Mouse (Mus musculus) hindbrain, postnatal 0 days (tissue): ENCODE measurements around the gene Rab3c. TPM values are rescaled to one million over a fixed set of nuclear protein-coding genes. Genes with fewer than 3 reads are reported as not detected.

ENCODE experiments used
- ATAC-seq: fragments of 200-750 bp; cut with Nextera tagmentation; 2 replicates; pipeline ENCODE4 v1.8.0; 2017; ENCODE audit warnings: mild to moderate bottlenecking, moderate TSS enrichment, moderate library complexity
- DNase-seq: peaks from one replicate; pipeline ENCODE4 v3.0.0-alpha.2; 2015; ENCODE audit warnings: low spot score
- H3K27ac ChIP-seq: fragments of 300-500 bp; sonication (generic); 2 replicates; pipeline ENCODE4 v1.5.1; 2014; ENCODE audit warnings: mild to moderate bottlenecking
- H3K27me3 ChIP-seq: fragments of 300-500 bp; sonication (generic); 2 replicates; pipeline ENCODE4 v1.6.1; 2014; ENCODE audit warnings: low read length, mixed read lengths; ENCODE audit not compliant: insufficient read depth
- H3K36me3 ChIP-seq: fragments of 300-500 bp; sonication (generic); 2 replicates; pipeline ENCODE4 v1.6.1; 2014; ENCODE audit warnings: low read length, mixed read lengths; ENCODE audit not compliant: insufficient read depth
- H3K4me1 ChIP-seq: fragments of 300-500 bp; sonication (generic); 2 replicates; pipeline ENCODE4 v1.6.1; 2014; ENCODE audit warnings: antibody characterized with exemption, low read length, mixed read lengths; ENCODE audit not compliant: insufficient read depth
- H3K4me2 ChIP-seq: fragments of 300-500 bp; sonication (generic); 2 replicates; pipeline ENCODE4 v1.6.1; 2014; ENCODE audit warnings: low read depth, mild to moderate bottlenecking, low read length, moderate library complexity, mixed read lengths
- H3K4me3 ChIP-seq: fragments of 300-500 bp; sonication (generic); 2 replicates; pipeline ENCODE4 v1.5.1; 2014; ENCODE audit warnings: low read length
- H3K9ac ChIP-seq: fragments of 300-500 bp; sonication (generic); replicated peaks from 2 replicates; pipeline ENCODE4 v1.6.1; 2014; ENCODE audit warnings: mild to moderate bottlenecking, low read length, moderate library complexity, mixed read lengths
- H3K9me3 ChIP-seq: fragments of 300-500 bp; sonication (generic); 2 replicates; pipeline ENCODE4 v1.6.1; 2016; ENCODE audit warnings: low read length, mixed read lengths
- CTCF ChIP-seq: IDR thresholded peaks from 2 replicates; pipeline ENCODE4 v1.5.1; 2016; ENCODE audit warnings: antibody characterized with exemption, control low read depth, low read depth
- WGBS: fragments of 180-500 bp; shearing (Covaris S2); extraction: QIAGEN DNeasy Blood & Tissue Kit; methylation state at CpG from one replicate; pipeline ENCODE4 v1.1.7; 2014; 5-methylcytosine and 5-hydroxymethylcytosine counted together
- polyA plus RNA-seq: library from polyadenylated mRNA; unstranded; fragments of >200 nt; fragmentation: Nextera tagmentation; extraction: Ambion mirVana; gene quantifications from 2 replicates; pipeline ENCODE4 v1.2.1, GENCODE M21; 2015
- total RNA-seq: library from RNA; depleted of rRNA; stranded (reverse); fragments of >200 nt; gene quantifications from 2 replicates; pipeline ENCODE4 v1.2.3, GENCODE M21; 2014

Gene Rab3c
- total and polyA plus RNA-seq, 2 experiments from 2014 or later = 125 to 130 TPM

- 10% methylated on average over 10 of the region's 10 CpGs for WGBS
- no peak overlapping the region for H3K4me3 ChIP-seq
- H3K27ac ChIP-seq = peak overlapping the region; percentile 45
- H3K9ac ChIP-seq = no peak overlapping the region
- TF ChIP-seq CTCF = no peak
- 0 out of 2 replicates have a peak overlapping the region, but pooled peaks have one; percentile 24 for H3K4me2 ChIP-seq
- H3K36me3 ChIP-seq = no peaks in the 10 kb centered on the region
- H3K4me1 ChIP-seq = peaks cover 16% of the 10 kb centered on the region; the same call in 1 of the 2 replicates
- DNase-seq (peak; percentile 34), ATAC-seq (0 out of 2 replicates have a peak, but pooled peaks have one; percentile 38)
- no peaks in the 10 kb centered on the region for H3K9me3 ChIP-seq
- H3K27me3 ChIP-seq = no peaks in the 10 kb centered on the region
Measured at GRCm38 (mm10) chr13:110237209-110237935, 43.4 kb downstream of the Rab3c start.

- Histone ChIP-seq H3K4me1 (peaks cover 16% of the 10 kb centered on the region; the same call in 1 of the 2 replicates), H3K27me3 (no peaks in the 10 kb centered on the region), H3K9me3 (no peaks in the 10 kb centered on the region), H3K36me3 (no peaks in the 10 kb centered on the region), H3K4me3 (no peak overlapping the region), H3K27ac (no peak overlapping the region), H3K9ac (no peak overlapping the region), H3K4me2 (no peak overlapping the region)
- DNase-seq (no peak), ATAC-seq (no peak)
- 82% methylated on average over 5 of the region's 5 CpGs for WGBS
- no peak for TF ChIP-seq CTCF
Measured at GRCm38 (mm10) chr13:110233364-110233763, 47.4 kb downstream of the Rab3c start.

- no peaks in the 10 kb centered on the region for H3K9me3 ChIP-seq
- no peak for TF ChIP-seq CTCF
- H3K27ac ChIP-seq = peak overlapping the region; percentile 32; the same call in 1 of the 2 replicates
- DNase-seq = peak; percentile 42
- H3K4me3 ChIP-seq = no peak overlapping the region
- WGBS = 51% methylated on average over 5 of the region's 5 CpGs
- H3K27me3 ChIP-seq = no peaks in the 10 kb centered on the region
- no peak overlapping the region for H3K9ac ChIP-seq
- ATAC-seq = no peak
- no peak overlapping the region for H3K4me2 ChIP-seq
- no peaks in the 10 kb centered on the region for H3K4me1 ChIP-seq
- H3K36me3 ChIP-seq = no peaks in the 10 kb centered on the region
Measured at GRCm38 (mm10) chr13:110231086-110231688, 49.6 kb downstream of the Rab3c start.

- 91% methylated on average over 4 of the region's 4 CpGs for WGBS
- no peak overlapping the region for H3K4me3 ChIP-seq
- no peak for TF ChIP-seq CTCF
Measured at GRCm38 (mm10) chr13:110230046-110230445, 50.8 kb downstream of the Rab3c start.

GRCm38 (mm10) chr13:110219195-110219594 is 61.6 kb downstream of the Rab3c start:
- H3K9me3 ChIP-seq = no peaks in the 10 kb centered on the region
- H3K27ac ChIP-seq = 0 out of 2 replicates have a peak overlapping the region, but pooled peaks have one; percentile 29
- H3K4me1 ChIP-seq = 0 out of 2 replicates have a peak, but pooled peaks cover 3% of the 10 kb centered on the region
- no peak overlapping the region for H3K9ac ChIP-seq
- no peak overlapping the region for H3K4me3 ChIP-seq
- H3K36me3 ChIP-seq = no peaks in the 10 kb centered on the region
- no peak overlapping the region for H3K4me2 ChIP-seq
- ATAC-seq (no peak), DNase-seq (no peak)
- no peak for TF ChIP-seq CTCF
- no peaks in the 10 kb centered on the region for H3K27me3 ChIP-seq
- 25% methylated on average over 7 of the region's 7 CpGs for WGBS

More at GRCm38 (mm10) chr13:110230046-110230445, 50.8 kb downstream of the Rab3c start:
- Histone ChIP-seq H3K9ac (no peak overlapping the region), H3K4me2 (no peak overlapping the region), H3K36me3 (no peaks in the 10 kb centered on the region), H3K4me1 (peaks cover 4% of the 10 kb centered on the region; the same call in 1 of the 2 replicates), H3K27me3 (no peaks in the 10 kb centered on the region), H3K27ac (no peak overlapping the region), H3K9me3 (no peaks in the 10 kb centered on the region)
- no peak for ATAC-seq
- no peak for DNase-seq

DNA sequence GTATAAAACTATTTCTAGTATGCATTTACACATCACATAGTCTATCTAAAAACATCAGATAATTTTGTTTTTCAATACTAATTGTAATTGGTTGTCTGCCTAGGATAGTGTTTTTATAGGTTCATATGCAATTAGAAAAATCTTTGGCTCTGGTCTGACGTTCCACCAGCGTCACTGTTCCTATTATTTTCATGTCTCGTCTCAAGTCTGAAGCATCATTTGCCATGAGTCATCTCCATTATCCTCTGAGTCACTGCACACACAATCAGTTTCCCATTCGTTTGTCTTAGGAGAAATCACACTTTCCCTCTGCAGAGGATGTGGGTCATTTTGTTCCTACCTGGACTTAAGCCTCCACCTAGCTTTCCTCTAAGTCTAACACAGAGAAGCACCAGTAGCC is 62.3 kb downstream of the Rab3c start:
- WGBS = 49% methylated on average over 4 of the region's 4 CpGs
- Histone ChIP-seq H3K27me3 (no peaks in the 10 kb centered on the region), H3K27ac (0 out of 2 replicates have a peak overlapping the region, but pooled peaks have one; percentile 29), H3K9ac (no peak overlapping the region), H3K4me2 (no peak overlapping the region), H3K4me1 (0 out of 2 replicates have a peak, but pooled peaks cover 3% of the 10 kb centered on the region), H3K4me3 (no peak overlapping the region), H3K9me3 (no peaks in the 10 kb centered on the region), H3K36me3 (no peaks in the 10 kb centered on the region)
- TF ChIP-seq CTCF = no peak
- no peak for DNase-seq
- no peak for ATAC-seq
